Comparison of ENCODE assay signal across 8 mouse cellular contexts in the genomic region with DNA sequence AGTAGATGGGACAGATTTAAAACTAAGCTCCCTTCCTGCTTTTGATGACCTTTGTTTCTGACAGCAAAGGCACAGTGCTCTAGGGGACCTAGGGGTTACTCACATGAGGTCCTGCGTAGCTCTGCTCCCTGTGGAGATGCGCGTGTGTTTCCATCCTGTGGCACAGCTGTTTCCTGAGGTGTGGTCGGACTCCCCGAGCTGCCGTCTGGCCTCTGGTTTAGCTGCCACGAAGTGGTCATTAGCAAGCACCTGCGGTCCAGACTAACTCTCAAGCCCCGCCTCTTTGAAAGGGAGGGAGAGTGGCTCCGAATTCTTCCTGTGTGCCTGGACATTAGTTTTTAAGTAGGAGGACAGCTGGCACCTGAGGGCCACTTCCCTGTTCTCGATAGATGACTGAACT. TPM values are rescaled to one million over a fixed set of nuclear protein-coding genes. Genes with fewer than 3 reads are reported as not detected.
DNase-seq lines count a peak whose midpoint lies in the region; ATAC-seq and TF ChIP-seq lines count a peak whose summit lies in the region.

Gne (minus strand) TSS at position 233 of the 400 bp plus-strand sequence.

- H3K4me2 ChIP-seq in heart, embryonic 14.5 days (ENCODE audit: low read length), result 0 out of 2 replicates have a peak within 1 kb of the TSS, but pooled peaks have one; percentile 21
- H3K4me2 ChIP-seq in lung, embryonic 14.5 days, result peak within 1 kb of the TSS; percentile 56
- H3K4me2 ChIP-seq in stomach, embryonic 14.5 days (replicated peaks; ENCODE audit: low read depth, low read length), result peak within 1 kb of the TSS; percentile 13; the same call in 1 of the 2 replicates

- H3K4me1 ChIP-seq in cortical plate, adult 2 months (ENCODE audit: control insufficient read depth, insufficient read depth, low read length), result no peaks in the 10 kb centered on the region
- H3K4me1 ChIP-seq in heart, embryonic 14.5 days (ENCODE audit: control insufficient read depth in 2 of 2, insufficient read depth in 2 of 2, low read length in 2 of 2), result peaks cover 0 to 3% of the 10 kb centered on the region in 2 experiments; a peak in 1 of 4 replicates
- H3K4me1 ChIP-seq in lung, embryonic 14.5 days (ENCODE audit: insufficient read depth), result no peaks in the 10 kb centered on the region
- H3K4me1 ChIP-seq in stomach, embryonic 14.5 days (ENCODE audit: control insufficient read depth, insufficient read depth, low read length), result no peaks in the 10 kb centered on the region

- H3K27ac ChIP-seq in cortical plate, adult 2 months (ENCODE audit: insufficient read depth, low read length), result no peak within 1 kb of the TSS
- H3K27ac ChIP-seq in heart, embryonic 14.5 days (replicated peaks in 1 of 2; ENCODE audit: control insufficient read depth in 1 of 2, insufficient read depth in 1 of 2, low read depth in 2 of 2, low read length in 2 of 2), result 0 out of 4 replicates have a peak within 1 kb of the TSS, but pooled peaks of 1 of the 2 experiments have one; percentile 9
- no peak within 1 kb of the TSS for H3K27ac ChIP-seq in lung, embryonic 14.5 days (ENCODE audit: low read depth)
- H3K27ac ChIP-seq in stomach, embryonic 14.5 days (ENCODE audit: low read length), result no peak within 1 kb of the TSS

- no peak for TF ChIP-seq POLR2A in cortical plate, adult 2 months (IDR thresholded peaks at IDR 0.05; ENCODE audit: extremely low read depth, insufficient read depth, low read length)

- no peaks in the 10 kb centered on the region for H3K9me3 ChIP-seq in heart, embryonic 14.5 days (ENCODE audit: control insufficient read depth, low read length)
- no peaks in the 10 kb centered on the region for H3K9me3 ChIP-seq in lung, embryonic 14.5 days (ENCODE audit: low read depth, low read length)
- no peaks in the 10 kb centered on the region for H3K9me3 ChIP-seq in stomach, embryonic 14.5 days (ENCODE audit: control insufficient read depth, low read depth, low read length)

- TF ChIP-seq CTCF in cortical plate, adult 2 months (IDR thresholded peaks at IDR 0.05; ENCODE audit: extremely low read depth, insufficient read depth, low read length), result no peak
- TF ChIP-seq CTCF in lung, embryonic 14.5 days (IDR thresholded peaks at IDR 0.05; ENCODE audit: low read depth), result no peak

- WGBS in heart, embryonic 14.5 days, result 17% methylated on average over 11 of the region's 11 CpGs
- WGBS in lung, embryonic 14.5 days, result 5% methylated on average over 11 of the region's 11 CpGs
- WGBS in stomach, embryonic 14.5 days, result 15% methylated on average over 11 of the region's 11 CpGs

- DNase-seq in gastrocnemius, adult 8-10 months (ENCODE audit: low spot score in 2 of 2), result no peak
- no peak for DNase-seq in gastrocnemius, postnatal 25 days
- peak; percentile 52 for DNase-seq in kidney, postnatal 10 days
- peak; percentile 51 for DNase-seq in lung, embryonic 14.5 days
- DNase-seq in MN1 (ENCODE audit: low spot score), result no peak

- H3K4me3 ChIP-seq in cortical plate, adult 2 months (ENCODE audit: insufficient read depth, low read length), result no peak within 1 kb of the TSS
- H3K4me3 ChIP-seq in heart, embryonic 14.5 days (ENCODE audit: control insufficient read depth in 1 of 2, insufficient read depth in 1 of 2, low read depth in 1 of 2, low read length in 2 of 2), result no peak within 1 kb of the TSS
- peak within 1 kb of the TSS; percentile 15 for H3K4me3 ChIP-seq in lung, embryonic 14.5 days (ENCODE audit: low read depth, low read length)
- H3K4me3 ChIP-seq in stomach, embryonic 14.5 days (ENCODE audit: low read depth, low read length), result no peak within 1 kb of the TSS

- H3K27me3 ChIP-seq in heart, embryonic 14.5 days (ENCODE audit: control insufficient read depth, insufficient read depth, low read length), result no peaks in the 10 kb centered on the region
- no peaks in the 10 kb centered on the region for H3K27me3 ChIP-seq in lung, embryonic 14.5 days (ENCODE audit: insufficient read depth, low read length)
- no peaks in the 10 kb centered on the region for H3K27me3 ChIP-seq in stomach, embryonic 14.5 days (ENCODE audit: control insufficient read depth, insufficient read depth, low read length)

- H3K9ac ChIP-seq in heart, embryonic 14.5 days (ENCODE audit: low read length), result no peak within 1 kb of the TSS
- peak within 1 kb of the TSS; percentile 26 for H3K9ac ChIP-seq in lung, embryonic 14.5 days
- H3K9ac ChIP-seq in stomach, embryonic 14.5 days (replicated peaks; ENCODE audit: low read depth, low read length), result no peak within 1 kb of the TSS

- H3K36me3 ChIP-seq in heart, embryonic 14.5 days (ENCODE audit: control insufficient read depth, insufficient read depth, low read length), result no peaks in the 10 kb centered on the region
- H3K36me3 ChIP-seq in lung, embryonic 14.5 days (ENCODE audit: insufficient read depth), result no peaks in the 10 kb centered on the region
- no peaks in the 10 kb centered on the region for H3K36me3 ChIP-seq in stomach, embryonic 14.5 days (ENCODE audit: control insufficient read depth, insufficient read depth, low read length)

- peak; percentile 68; the same call in 1 of the 2 replicates for ATAC-seq in heart, embryonic 14.5 days (ENCODE audit: insufficient number of reproducible peaks, insufficient read depth, low FRiP score, low read depth)
- no peak for ATAC-seq in lung, embryonic 14.5 days (ENCODE audit: insufficient read depth)
- no peak for ATAC-seq in stomach, embryonic 14.5 days (ENCODE audit: insufficient number of reproducible peaks, insufficient read depth, low FRiP score, low read depth)

RNA-seq across cellular contexts. Expression of gene Gne, which starts in this region (rescaled TPM):
- total RNA-seq in gastrocnemius, adult 8-10 months (2022), result 10 to 100 TPM; 10.4 to 15.0 (median 11.0) TPM
- total RNA-seq in gastrocnemius, postnatal 25 days (2021), result 10 to 100 TPM in 1 of 2 experiments, 1 to 10 TPM in 1; 8.9 to 15.0 TPM
- 16.3 and 16.8 TPM in 2 replicates for polyA plus RNA-seq in cortical plate, adult 2 months (2012; rRNA removed)
- 31.3 and 31.5 TPM in 2 replicates for polyA plus RNA-seq in heart, embryonic 14.5 days (2014; fragmentation: Nextera tagmentation; extraction: Ambion mirVana)
- 37.3 and 38.5 TPM in 2 replicates for polyA plus RNA-seq in lung, embryonic 14.5 days (2014; fragmentation: Nextera tagmentation; extraction: Ambion mirVana)
- 26.0 and 28.9 TPM in 2 replicates for polyA plus RNA-seq in stomach, embryonic 14.5 days (2014; fragmentation: Nextera tagmentation; extraction: Ambion mirVana)

Comparison
In these comparisons a context has a peak if more than half of its experiments do, and no peak if none do; other contexts are left out.
1. DNase-seq: peak in kidney, postnatal 10 days (single experiment) and lung, embryonic 14.5 days (single experiment); none in gastrocnemius, adult 8-10 months (0 of 2), gastrocnemius, postnatal 25 days (single experiment) and MN1 (single experiment).
2. Peak in every context shown above with its lines, with median percentiles within 50 percentile points of each other: H3K4me2 ChIP-seq.